Mouse (Mus musculus) ovary, postnatal 10 days (tissue): Measurements from ENCODE around the gene Fat1.
A peak's percentile ranks its signal among the peaks of the same experiment; 100 is the strongest.

Source experiments
- DNase-seq: peaks from one replicate; pipeline ENCODE4 v3.0.0; 2022; ENCODE audit warnings: low spot score

Gene Fat1

GRCm38 (mm10) chr8:44934850-44935497 is at the start of gene Fat1:
TSS of gene Fat1 (plus strand) at chr8:44935447.
- peak; percentile 88 for DNase-seq

- DNase-seq: no peak
Measured at GRCm38 (mm10) chr8:44894626-44895025, 40.6 kb upstream of the Fat1 start.

GRCm38 (mm10) chr8:44899575-44899991 is 35.7 kb upstream of the Fat1 start:
- no peak for DNase-seq

- no peak for DNase-seq
Measured at GRCm38 (mm10) chr8:44911126-44911903, 23.9 kb upstream of the Fat1 start.

GRCm38 (mm10) chr8:44919487-44920082 is 15.7 kb upstream of the Fat1 start:
- DNase-seq: no peak

- DNase-seq: no peak
Measured at GRCm38 (mm10) chr8:44920379-44921032, 14.7 kb upstream of the Fat1 start.

GRCm38 (mm10) chr8:44924995-44925394 is 10.3 kb upstream of the Fat1 start:
- DNase-seq: no peak

- DNase-seq: no peak
Measured at GRCm38 (mm10) chr8:44930058-44930457, 5.2 kb upstream of the Fat1 start.

- no peak for DNase-seq
Measured at GRCm38 (mm10) chr8:44932546-44933342, 2.5 kb upstream of the Fat1 start.

GRCm38 (mm10) chr8:44933478-44933877 is 1.8 kb upstream of the Fat1 start:
- DNase-seq: no peak

GRCm38 (mm10) chr8:44934416-44934815 is 831 bp upstream of the Fat1 start:
- DNase-seq: no peak

GRCm38 (mm10) chr8:44935741-44936140 is 494 bp downstream of the Fat1 start:
- peak; percentile 55 for DNase-seq

GRCm38 (mm10) chr8:44936481-44936961 is 1.3 kb downstream of the Fat1 start:
- no peak for DNase-seq

- peak; percentile 48 for DNase-seq
Measured at GRCm38 (mm10) chr8:44937141-44937825, 2.0 kb downstream of the Fat1 start.

GRCm38 (mm10) chr8:44937905-44938642 is 2.8 kb downstream of the Fat1 start:
- DNase-seq: peak; percentile 91

GRCm38 (mm10) chr8:44938643-44938979 is 3.4 kb downstream of the Fat1 start:
- no peak for DNase-seq

- no peak for DNase-seq
Measured at GRCm38 (mm10) chr8:44945577-44945976, 10.3 kb downstream of the Fat1 start.

GRCm38 (mm10) chr8:44948597-44948996 is 13.3 kb downstream of the Fat1 start:
- no peak for DNase-seq

- no peak for DNase-seq
Measured at GRCm38 (mm10) chr8:44960455-44960854, 25.2 kb downstream of the Fat1 start.

GRCm38 (mm10) chr8:44960906-44961305 is 25.7 kb downstream of the Fat1 start:
- no peak for DNase-seq
